Mouse (Mus musculus) liver, postnatal 0 days (tissue): ENCODE measurements around the gene Uhrf1bp1.

Source experiments
- CTCF ChIP-seq: sonication (generic); IDR thresholded peaks from 2 replicates; pipeline ENCODE4 v1.5.1; 2016; ENCODE audit warnings: antibody characterized with exemption, low read depth
- EP300 ChIP-seq: IDR thresholded peaks from 2 replicates; pipeline ENCODE4 v1.6.1; 2016; ENCODE audit warnings: antibody characterized with exemption, low read depth, mild to moderate bottlenecking

- TF ChIP-seq CTCF (no peak), EP300 (no peak)
These were observed 44.3 kb upstream of the Uhrf1bp1 start for GRCm38 (mm10) chr17:27811980-27812379.
